Mouse (Mus musculus) ES-Bruce4 (cell line): ENCODE measurements around the gene Bin2.

Experiments
- CTCF ChIP-seq: IDR thresholded peaks from one replicate; pipeline ENCODE4 v1.8.1; 2011; ENCODE audit warnings: low read depth, low read length
- EP300 ChIP-seq: IDR thresholded peaks from 2 replicates; pipeline ENCODE4 v1.6.1; 2011; ENCODE audit warnings: low read depth, low read length; ENCODE audit not compliant: insufficient read depth
- POLR2A ChIP-seq: IDR thresholded peaks from one replicate; pipeline ENCODE4 v1.8.1; 2011; ENCODE audit warnings: low read length; ENCODE audit not compliant: insufficient read depth

- TF ChIP-seq CTCF (no peak), POLR2A (no peak), EP300 (no peak)
Measured at GRCm38 (mm10) chr15:100635851-100636645, 33.3 kb downstream of the Bin2 start.
